Mouse (Mus musculus): ENCODE data around the gene Tnik. TPM values are rescaled to one million over a fixed set of nuclear protein-coding genes. Genes with fewer than 3 reads are reported as not detected.

Tnik gene
- 18.3 and 18.9 TPM in 2 replicates for polyA plus RNA-seq (2016; fragmentation: Nextera tagmentation; extraction: Ambion mirVana)

DNA sequence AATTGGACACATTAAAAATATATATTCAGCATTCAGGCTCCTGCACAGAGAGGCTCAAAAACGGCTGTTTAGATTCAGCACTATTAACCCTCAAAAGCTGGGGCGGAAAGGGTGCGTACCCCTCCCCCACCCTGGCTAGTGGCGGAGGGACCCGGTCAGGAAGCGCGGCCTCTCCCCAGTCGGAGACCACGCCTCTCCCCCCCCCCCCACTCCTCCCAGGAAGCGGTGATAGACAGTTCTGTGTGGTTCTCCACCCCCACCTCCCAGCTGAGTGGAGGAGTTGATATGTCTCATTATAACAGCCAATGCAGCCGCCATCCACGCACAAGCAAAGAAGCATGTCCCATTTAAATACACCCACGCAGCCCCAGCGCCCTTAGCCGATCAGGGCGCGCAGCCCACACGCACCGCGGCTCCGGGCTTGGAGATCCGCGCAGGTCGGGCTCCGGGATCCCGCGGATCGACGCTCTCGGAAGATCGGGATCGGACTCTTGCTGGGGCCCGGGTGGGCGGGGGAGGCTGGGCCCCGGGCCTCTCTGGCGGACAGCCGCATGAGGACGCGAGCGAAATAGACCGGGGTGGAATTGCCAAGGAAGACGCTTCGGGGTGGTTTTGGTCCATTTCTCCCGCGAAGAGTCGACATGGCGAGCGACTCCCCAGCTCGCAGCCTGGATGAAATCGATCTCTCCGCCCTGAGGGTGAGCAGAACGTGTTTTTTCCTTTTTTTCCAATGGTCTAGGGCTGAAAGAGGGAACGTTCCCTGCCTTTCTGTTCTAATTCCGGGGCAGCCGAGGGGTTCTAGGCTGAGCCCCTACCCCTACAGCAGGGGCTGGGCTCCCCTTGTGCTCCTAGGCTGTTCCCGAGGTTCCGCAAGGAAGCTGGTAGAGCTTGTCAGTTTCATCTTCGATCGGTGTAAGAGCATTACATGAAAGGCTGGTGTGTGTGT, at the start of gene Tnik:
Tnik (plus strand) TSS at position 213 of the 946 bp plus-strand sequence.
- peaks cover 8% of the 10 kb centered on the region for H3K4me1 ChIP-seq
- no peaks in the 10 kb centered on the region for H3K36me3 ChIP-seq
- H3K4me3 ChIP-seq = peak within 1 kb of the TSS; percentile 69
- H3K4me2 ChIP-seq (replicated peaks) = peak within 1 kb of the TSS; percentile 82
- H3K27ac ChIP-seq = peak within 1 kb of the TSS; percentile 75
- H3K9me3 ChIP-seq = no peaks in the 10 kb centered on the region
- peak; percentile 82 for ATAC-seq (ENCODE audit: insufficient number of reproducible peaks, insufficient read depth, low FRiP score, low TSS enrichment)
- WGBS = under 1% methylated on average over 58 of the region's 59 CpGs
- 0 out of 2 replicates have a peak, but pooled peaks cover 9% of the 10 kb centered on the region for H3K27me3 ChIP-seq
- peak within 1 kb of the TSS; percentile 47 for H3K9ac ChIP-seq

DNA sequence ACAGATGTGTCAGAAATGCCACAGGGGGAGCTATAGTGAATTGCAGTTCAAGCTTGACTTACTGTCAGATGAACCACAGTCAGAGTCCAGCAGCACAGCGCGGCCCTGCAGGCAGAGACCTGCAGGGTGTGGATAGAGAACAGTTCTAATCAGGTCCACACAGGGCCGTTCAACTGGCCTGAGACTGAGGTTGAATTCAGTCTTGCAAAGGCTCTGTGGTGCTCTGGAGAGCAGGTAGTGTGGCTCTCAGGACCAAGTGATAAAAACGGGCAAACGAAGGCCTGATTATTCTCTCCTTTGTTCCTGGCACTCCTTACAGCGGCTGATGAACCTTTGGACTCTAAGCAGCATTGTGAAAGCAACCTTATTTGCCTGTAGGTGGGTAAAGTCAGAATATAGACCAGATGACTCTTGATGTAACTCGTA, 48.1 kb upstream of the Tnik start:
- Histone ChIP-seq H3K27ac (no peak overlapping the region), H3K27me3 (no peaks in the 10 kb centered on the region), H3K9me3 (no peaks in the 10 kb centered on the region), H3K4me3 (no peak overlapping the region), H3K36me3 (no peaks in the 10 kb centered on the region), H3K4me2 (replicated peaks) (no peak overlapping the region), H3K9ac (no peak overlapping the region), H3K4me1 (no peaks in the 10 kb centered on the region)
- WGBS = 83% methylated on average over 7 of the region's 7 CpGs
- no peak for ATAC-seq (ENCODE audit: insufficient number of reproducible peaks, insufficient read depth, low FRiP score, low TSS enrichment)

DNA sequence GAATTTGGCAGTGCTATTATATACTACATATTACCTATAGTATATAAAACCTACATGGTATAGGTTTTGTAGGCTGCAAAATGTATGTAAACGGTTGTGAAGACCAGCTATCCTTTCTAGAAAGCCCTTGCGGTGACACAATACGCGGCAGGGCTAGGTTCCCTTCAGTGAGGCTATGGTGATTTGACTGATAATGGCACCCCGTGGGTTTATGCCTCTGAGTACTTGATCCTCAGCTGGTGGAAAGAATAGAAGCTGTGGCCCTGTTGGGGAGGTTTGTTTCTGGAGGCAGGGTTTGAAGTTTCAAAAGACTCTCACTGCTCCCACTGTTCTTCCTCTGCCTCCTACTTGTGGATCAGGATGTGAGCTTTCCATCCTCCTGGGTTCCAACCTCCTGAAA, 46.0 kb upstream of the Tnik start:
- Histone ChIP-seq H3K9ac (no peak overlapping the region), H3K36me3 (no peaks in the 10 kb centered on the region), H3K4me1 (no peaks in the 10 kb centered on the region), H3K4me2 (replicated peaks) (no peak overlapping the region), H3K27ac (no peak overlapping the region), H3K4me3 (no peak overlapping the region), H3K27me3 (no peaks in the 10 kb centered on the region), H3K9me3 (no peaks in the 10 kb centered on the region)
- 28% methylated on average over 5 of the region's 5 CpGs for WGBS
- ATAC-seq (ENCODE audit: insufficient number of reproducible peaks, insufficient read depth, low FRiP score, low TSS enrichment) = no peak

DNA sequence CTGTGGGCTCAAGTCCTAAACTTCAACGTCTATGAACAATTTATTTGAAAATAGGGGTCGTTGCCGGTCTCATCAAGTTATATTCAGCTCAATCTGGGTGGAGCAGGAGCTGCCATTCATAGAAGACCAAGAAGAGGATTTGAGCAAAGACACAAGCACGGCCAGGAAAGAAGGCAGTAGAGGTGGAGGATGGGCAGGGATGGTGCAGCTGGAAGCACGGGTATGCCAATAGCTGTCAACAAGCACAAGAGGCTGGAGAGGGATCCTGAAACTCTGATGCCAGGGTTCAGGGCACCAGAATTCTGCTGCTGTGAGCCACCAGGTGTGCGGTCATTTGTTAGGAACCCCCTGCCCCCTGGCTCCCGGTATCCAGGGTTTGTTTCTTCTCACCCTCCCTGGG, 43.5 kb upstream of the Tnik start:
- H3K4me2 ChIP-seq (replicated peaks) = no peak overlapping the region
- 0 out of 2 replicates have a peak, but pooled peaks cover 3% of the 10 kb centered on the region for H3K4me1 ChIP-seq
- no peaks in the 10 kb centered on the region for H3K9me3 ChIP-seq
- WGBS = 91% methylated on average over 7 of the region's 7 CpGs
- H3K9ac ChIP-seq = no peak overlapping the region
- no peak overlapping the region for H3K4me3 ChIP-seq
- H3K27ac ChIP-seq = no peak overlapping the region
- no peaks in the 10 kb centered on the region for H3K36me3 ChIP-seq
- H3K27me3 ChIP-seq = no peaks in the 10 kb centered on the region
- no peak for ATAC-seq (ENCODE audit: insufficient number of reproducible peaks, insufficient read depth, low FRiP score, low TSS enrichment)

DNA sequence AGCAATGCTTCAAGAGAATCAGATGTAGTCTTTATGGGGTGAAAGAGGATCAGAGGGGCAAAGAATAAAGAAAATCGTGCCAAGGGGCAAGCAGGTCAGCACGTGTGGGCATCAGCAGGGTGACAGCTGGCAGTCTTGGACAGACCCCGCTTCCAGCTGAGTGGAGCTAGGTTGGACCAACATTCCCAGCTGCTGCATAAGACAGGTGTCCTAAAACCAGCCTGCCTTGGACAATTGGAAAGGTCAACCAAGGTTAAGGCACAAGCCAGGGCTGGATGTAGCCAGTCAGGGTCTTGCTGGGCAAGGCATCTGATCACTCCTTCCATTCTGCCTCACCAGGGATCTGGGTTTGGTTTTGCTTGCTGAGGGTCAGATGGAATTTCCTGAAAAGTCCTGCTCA, 43.0 kb upstream of the Tnik start:
- Histone ChIP-seq H3K27ac (no peak overlapping the region), H3K4me1 (0 out of 2 replicates have a peak, but pooled peaks cover 3% of the 10 kb centered on the region), H3K36me3 (no peaks in the 10 kb centered on the region), H3K9me3 (no peaks in the 10 kb centered on the region), H3K4me2 (replicated peaks) (no peak overlapping the region), H3K4me3 (no peak overlapping the region), H3K9ac (no peak overlapping the region), H3K27me3 (no peaks in the 10 kb centered on the region)
- 82% methylated on average over 3 of the region's 3 CpGs for WGBS
- no peak for ATAC-seq (ENCODE audit: insufficient number of reproducible peaks, insufficient read depth, low FRiP score, low TSS enrichment)

DNA sequence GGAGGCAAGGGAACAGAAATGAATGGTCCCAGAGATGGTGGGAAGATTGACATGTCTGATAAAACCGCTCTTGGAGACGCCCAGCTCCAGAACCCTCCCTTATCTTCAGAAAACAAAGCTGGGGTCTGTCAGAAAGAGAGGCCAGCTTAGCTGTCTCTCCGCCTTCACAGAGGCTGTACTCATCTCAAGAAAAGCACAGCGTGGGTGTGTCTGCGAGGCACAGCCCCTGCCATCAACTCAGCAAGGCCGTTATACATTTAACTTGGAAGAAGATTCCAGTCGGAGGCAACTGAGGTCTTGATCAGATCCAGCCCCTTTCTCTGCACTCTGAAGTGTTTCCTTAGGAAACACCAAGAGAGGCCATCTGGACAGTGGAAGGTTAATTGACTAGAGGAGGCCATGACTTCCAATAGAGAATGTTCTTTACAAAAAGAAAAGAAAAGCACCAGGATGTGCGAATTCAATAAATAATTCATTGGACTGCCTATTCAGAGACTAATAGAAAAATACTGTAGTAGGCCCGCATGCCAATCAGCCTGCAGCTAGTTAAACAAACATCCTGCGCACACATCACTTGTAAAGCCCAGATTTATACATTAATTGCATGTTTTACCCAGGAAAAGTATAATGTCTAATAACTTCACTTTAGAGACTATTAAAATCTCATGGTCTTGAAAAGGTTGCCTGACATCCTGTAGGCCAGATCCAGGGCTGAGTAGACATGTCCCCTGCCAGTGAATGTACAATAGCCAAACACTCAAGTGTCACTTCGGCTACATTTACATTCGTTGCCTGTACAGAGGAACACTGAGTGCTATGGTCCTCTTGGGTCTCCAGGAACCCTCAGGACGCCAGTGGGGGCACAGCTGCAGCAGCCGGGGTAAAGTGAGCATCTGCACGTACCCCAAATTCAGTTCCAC, 38.3 kb upstream of the Tnik start:
- WGBS = 64% methylated on average over 15 of the region's 15 CpGs
- H3K9me3 ChIP-seq = no peaks in the 10 kb centered on the region
- no peak overlapping the region for H3K4me3 ChIP-seq
- ATAC-seq (ENCODE audit: insufficient number of reproducible peaks, insufficient read depth, low FRiP score, low TSS enrichment) = no peak
- H3K27ac ChIP-seq = no peak overlapping the region
- H3K4me2 ChIP-seq (replicated peaks) = no peak overlapping the region
- H3K9ac ChIP-seq = no peak overlapping the region
- 0 out of 2 replicates have a peak, but pooled peaks cover 3% of the 10 kb centered on the region for H3K4me1 ChIP-seq
- no peaks in the 10 kb centered on the region for H3K36me3 ChIP-seq
- no peaks in the 10 kb centered on the region for H3K27me3 ChIP-seq

DNA sequence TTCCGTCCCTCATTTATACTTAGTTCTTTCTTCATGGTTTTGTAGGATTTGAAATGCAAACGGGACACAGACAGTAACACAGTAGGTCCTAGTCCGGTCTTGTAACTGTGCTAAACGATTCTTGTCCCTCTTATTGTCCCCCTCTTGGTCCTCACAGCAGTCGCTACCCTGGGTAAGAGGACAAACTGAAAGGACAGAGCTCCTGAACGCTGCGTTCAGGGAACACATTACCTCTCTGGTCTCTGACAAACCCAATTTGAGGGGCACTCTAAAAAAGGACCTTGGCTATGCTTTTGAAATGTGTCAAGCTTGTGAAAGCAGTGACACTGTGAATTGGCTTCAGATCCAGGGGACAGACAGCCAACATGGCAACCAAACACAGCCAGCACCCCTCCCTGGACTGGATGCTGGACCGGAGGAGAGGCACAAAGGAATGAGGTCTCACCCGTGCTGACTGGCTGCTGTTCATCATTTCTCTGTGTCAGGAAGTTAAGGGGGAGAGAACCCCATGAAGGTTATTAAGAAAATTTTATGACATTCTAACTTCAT, 37.6 kb upstream of the Tnik start:
- Histone ChIP-seq H3K27me3 (no peaks in the 10 kb centered on the region), H3K4me2 (replicated peaks) (no peak overlapping the region), H3K36me3 (no peaks in the 10 kb centered on the region), H3K9ac (no peak overlapping the region), H3K9me3 (no peaks in the 10 kb centered on the region), H3K4me1 (0 out of 2 replicates have a peak, but pooled peaks cover 3% of the 10 kb centered on the region), H3K27ac (no peak overlapping the region), H3K4me3 (no peak overlapping the region)
- 83% methylated on average over 9 of the region's 9 CpGs for WGBS
- no peak for ATAC-seq (ENCODE audit: insufficient number of reproducible peaks, insufficient read depth, low FRiP score, low TSS enrichment)

DNA sequence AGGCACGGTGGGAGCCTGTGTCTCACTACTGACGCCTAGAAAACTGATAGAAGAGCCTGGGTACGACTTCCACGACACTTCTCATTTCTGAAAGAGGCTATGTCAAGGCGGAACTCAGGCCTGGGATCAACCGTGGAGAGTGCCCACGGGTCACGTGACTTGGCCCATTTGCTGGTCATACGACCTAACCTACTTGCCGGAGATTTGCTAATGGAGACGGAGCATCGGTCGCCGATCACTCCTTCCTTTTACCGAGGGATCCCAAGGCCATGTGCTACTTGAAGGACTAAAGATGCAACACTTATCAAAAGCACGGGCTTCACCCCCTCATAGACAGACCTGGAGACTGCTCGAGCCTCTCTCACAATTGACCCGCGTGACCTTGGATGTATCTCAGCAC, 36.8 kb upstream of the Tnik start:
- no peak overlapping the region for H3K9ac ChIP-seq
- H3K4me1 ChIP-seq = 0 out of 2 replicates have a peak, but pooled peaks cover 3% of the 10 kb centered on the region
- H3K27ac ChIP-seq = no peak overlapping the region
- WGBS = 90% methylated on average over 19 of the region's 19 CpGs
- H3K4me2 ChIP-seq (replicated peaks) = no peak overlapping the region
- H3K4me3 ChIP-seq = no peak overlapping the region
- H3K27me3 ChIP-seq = no peaks in the 10 kb centered on the region
- no peak for ATAC-seq (ENCODE audit: insufficient number of reproducible peaks, insufficient read depth, low FRiP score, low TSS enrichment)
- no peaks in the 10 kb centered on the region for H3K9me3 ChIP-seq
- H3K36me3 ChIP-seq = no peaks in the 10 kb centered on the region

DNA sequence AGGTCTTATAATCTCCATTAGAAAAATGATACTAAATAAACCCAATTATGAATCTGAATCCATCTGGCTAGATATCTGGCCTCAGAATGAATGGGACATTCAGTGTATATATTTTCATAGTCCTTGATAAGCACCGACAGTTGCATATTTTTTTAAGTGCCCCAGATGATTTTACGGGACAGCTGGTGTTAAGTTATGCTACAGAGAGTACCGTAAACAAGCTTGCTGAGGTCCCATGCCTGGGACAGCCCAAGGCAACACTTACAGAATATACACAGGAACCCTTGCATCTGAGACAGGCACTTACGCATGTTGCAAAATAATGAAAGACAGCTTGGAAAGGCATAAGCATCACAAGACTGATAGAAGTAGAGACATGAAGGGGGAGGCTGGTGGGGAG, 34.1 kb upstream of the Tnik start:
- Histone ChIP-seq H3K27ac (no peak overlapping the region), H3K4me3 (no peak overlapping the region), H3K36me3 (no peaks in the 10 kb centered on the region), H3K4me2 (replicated peaks) (no peak overlapping the region), H3K9ac (no peak overlapping the region), H3K9me3 (no peaks in the 10 kb centered on the region), H3K27me3 (no peaks in the 10 kb centered on the region), H3K4me1 (0 out of 2 replicates have a peak, but pooled peaks cover 3% of the 10 kb centered on the region)
- no peak for ATAC-seq (ENCODE audit: insufficient number of reproducible peaks, insufficient read depth, low FRiP score, low TSS enrichment)
- 33% methylated on average over 4 of the region's 4 CpGs for WGBS

DNA sequence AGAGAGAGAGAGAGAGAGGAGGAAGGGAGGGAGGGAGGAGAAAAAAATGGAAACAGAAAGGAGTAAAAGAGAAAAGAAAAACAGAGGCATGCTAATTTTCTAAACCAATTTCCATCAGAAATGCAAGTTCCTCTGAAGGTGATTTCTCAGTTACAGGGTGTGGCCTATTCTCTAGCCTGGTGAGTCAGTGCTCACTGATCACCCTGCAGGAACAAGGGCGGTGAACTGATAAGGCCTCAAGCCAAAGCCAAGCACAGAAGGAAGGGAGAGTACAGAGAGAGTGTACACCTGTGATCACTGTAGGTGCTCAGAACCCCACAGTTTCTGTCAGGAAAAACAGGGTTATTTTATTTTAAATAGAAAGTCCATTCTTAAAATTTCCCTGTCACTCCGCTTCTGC, 33.5 kb upstream of the Tnik start:
- Histone ChIP-seq H3K9ac (no peak overlapping the region), H3K4me1 (no peaks in the 10 kb centered on the region), H3K27ac (no peak overlapping the region), H3K4me2 (replicated peaks) (no peak overlapping the region), H3K4me3 (no peak overlapping the region), H3K27me3 (no peaks in the 10 kb centered on the region), H3K9me3 (no peaks in the 10 kb centered on the region), H3K36me3 (no peaks in the 10 kb centered on the region)
- WGBS = 79% methylated on average over 2 of the region's 2 CpGs
- ATAC-seq (ENCODE audit: insufficient number of reproducible peaks, insufficient read depth, low FRiP score, low TSS enrichment) = no peak

DNA sequence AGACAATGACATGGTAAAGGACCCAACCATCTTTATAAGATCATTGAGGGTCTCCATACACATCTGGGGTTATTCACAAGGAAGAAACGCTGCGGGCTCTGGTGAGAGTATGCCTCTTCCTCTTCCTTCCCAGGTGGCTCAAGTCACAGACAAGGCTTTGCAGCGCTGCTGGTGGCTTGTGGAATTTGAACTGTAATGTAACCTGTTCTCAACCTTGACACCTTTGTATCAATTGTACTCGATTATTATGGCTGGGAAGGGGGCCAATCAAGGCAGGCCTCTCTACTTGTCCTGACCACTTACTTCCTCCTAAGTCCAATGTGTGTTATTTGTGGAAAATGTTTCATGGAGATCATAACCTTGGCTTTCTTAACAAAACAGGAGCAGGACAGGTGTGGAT, 30.1 kb upstream of the Tnik start:
- no peak overlapping the region for H3K27ac ChIP-seq
- no peak overlapping the region for H3K9ac ChIP-seq
- ATAC-seq (ENCODE audit: insufficient number of reproducible peaks, insufficient read depth, low FRiP score, low TSS enrichment) = no peak
- 86% methylated on average over 4 of the region's 4 CpGs for WGBS
- no peaks in the 10 kb centered on the region for H3K4me1 ChIP-seq
- H3K9me3 ChIP-seq = no peaks in the 10 kb centered on the region
- H3K4me3 ChIP-seq = no peak overlapping the region
- H3K36me3 ChIP-seq = no peaks in the 10 kb centered on the region
- H3K27me3 ChIP-seq = no peaks in the 10 kb centered on the region
- H3K4me2 ChIP-seq (replicated peaks) = no peak overlapping the region

Data from embryonic facial prominence, embryonic 12.5 days (tissue).